Mouse (Mus musculus): ENCODE measurements around the gene Dtnb. TPM values are rescaled to one million over a fixed set of nuclear protein-coding genes. Genes with fewer than 3 reads are reported as not detected.

Gene Dtnb
- polyA plus RNA-seq, 1 experiment from 2014 or later: 47.2 TPM

DNA sequence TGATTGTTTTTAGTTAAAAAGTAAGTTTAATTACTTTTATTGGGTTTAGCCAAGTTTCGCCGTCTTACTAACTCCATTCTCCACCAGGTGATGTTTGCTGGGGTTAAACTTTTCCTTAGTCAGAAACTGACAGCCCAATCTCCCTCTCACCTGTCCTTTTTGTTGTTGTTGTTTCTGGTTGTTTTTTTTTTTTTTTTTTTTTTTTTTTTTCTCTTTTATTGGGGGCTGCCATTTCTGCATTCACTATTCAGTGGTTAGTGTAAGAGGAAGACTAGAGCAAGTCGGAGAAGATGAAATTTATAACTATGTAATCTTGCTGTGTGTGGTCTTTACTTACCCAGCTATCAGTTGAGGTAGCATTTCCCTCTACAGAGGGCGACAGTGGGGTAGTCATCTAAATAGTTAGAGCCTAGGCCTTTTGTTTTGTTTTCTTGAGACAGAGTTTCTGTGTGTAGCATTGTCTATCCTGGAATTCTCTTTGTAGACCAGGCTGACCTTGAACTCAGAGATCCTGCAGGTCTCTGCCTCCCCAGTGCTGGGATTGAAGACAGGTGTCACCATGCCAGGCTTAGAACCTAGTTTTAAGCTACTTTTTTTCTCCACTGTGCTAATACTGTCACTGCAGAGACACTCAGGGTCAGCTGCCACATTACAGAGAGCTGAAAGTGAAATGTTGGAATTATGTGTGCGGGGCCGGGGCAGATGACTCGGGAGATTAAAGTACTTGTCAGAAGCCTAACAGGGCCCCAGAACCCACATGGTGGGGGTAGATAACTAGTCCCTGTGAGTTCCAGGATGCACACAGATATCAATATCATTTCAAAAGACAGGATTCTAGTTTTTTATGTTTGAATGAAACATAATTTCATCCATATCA lies 46.2 kb downstream of the Dtnb start:
- no peaks in the 10 kb centered on the region for H3K4me1 ChIP-seq
- H3K36me3 ChIP-seq: 0 out of 2 replicates have a peak, but pooled peaks cover 6% of the 10 kb centered on the region
- WGBS: 92% methylated on average over 7 of the region's 7 CpGs
- no peaks in the 10 kb centered on the region for H3K27me3 ChIP-seq
- H3K4me2 ChIP-seq: no peak overlapping the region
- no peak overlapping the region for H3K4me3 ChIP-seq (replicated peaks)
- ATAC-seq (replicated peaks; ENCODE audit: low FRiP score): peak; percentile 69; the same call in 1 of the 2 replicates
- no peaks in the 10 kb centered on the region for H3K9me3 ChIP-seq (replicated peaks)
- no peak overlapping the region for H3K9ac ChIP-seq
- no peak overlapping the region for H3K27ac ChIP-seq

- Histone ChIP-seq H3K27me3 (no peaks in the 10 kb centered on the region), H3K27ac (no peak overlapping the region), H3K4me3 (replicated peaks) (no peak overlapping the region), H3K4me2 (no peak overlapping the region), H3K9ac (no peak overlapping the region), H3K4me1 (no peaks in the 10 kb centered on the region), H3K36me3 (0 out of 2 replicates have a peak, but pooled peaks cover 6% of the 10 kb centered on the region), H3K9me3 (replicated peaks) (no peaks in the 10 kb centered on the region)
- WGBS: 97% methylated on average over 3 of the region's 3 CpGs
- ATAC-seq (replicated peaks; ENCODE audit: low FRiP score): no peak
Observed at GRCm38 (mm10) chr12:3619021-3619367, 46.8 kb downstream of the Dtnb start.

DNA sequence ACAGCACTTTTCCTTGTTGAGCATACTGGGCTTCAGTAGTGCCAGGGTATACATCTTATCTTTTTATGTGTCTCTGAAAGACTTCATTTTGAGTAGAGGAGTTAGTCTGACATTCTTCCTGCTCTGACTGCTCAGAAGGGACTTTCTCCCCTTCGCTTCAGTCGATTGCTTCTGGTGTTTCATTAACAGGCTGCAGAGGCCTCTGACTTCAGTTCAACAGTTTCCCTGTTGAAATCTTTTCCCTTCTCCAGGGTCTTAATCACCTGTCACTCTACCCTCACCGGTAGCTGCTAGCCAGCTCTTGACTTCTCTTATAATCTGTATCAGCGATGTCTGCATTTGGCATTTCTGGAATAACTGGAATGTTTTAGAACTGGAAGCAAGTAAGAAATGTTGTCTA lies 54.7 kb downstream of the Dtnb start:
- Histone ChIP-seq H3K27ac (peak overlapping the region; percentile 62; the same call in 1 of the 2 replicates), H3K27me3 (no peaks in the 10 kb centered on the region), H3K4me2 (no peak overlapping the region), H3K4me3 (replicated peaks) (no peak overlapping the region), H3K9me3 (replicated peaks) (no peaks in the 10 kb centered on the region), H3K9ac (no peak overlapping the region), H3K4me1 (no peaks in the 10 kb centered on the region), H3K36me3 (no peaks in the 10 kb centered on the region)
- WGBS: 72% methylated on average over 4 of the region's 4 CpGs
- peak; percentile 60 for ATAC-seq (replicated peaks; ENCODE audit: low FRiP score)

DNA sequence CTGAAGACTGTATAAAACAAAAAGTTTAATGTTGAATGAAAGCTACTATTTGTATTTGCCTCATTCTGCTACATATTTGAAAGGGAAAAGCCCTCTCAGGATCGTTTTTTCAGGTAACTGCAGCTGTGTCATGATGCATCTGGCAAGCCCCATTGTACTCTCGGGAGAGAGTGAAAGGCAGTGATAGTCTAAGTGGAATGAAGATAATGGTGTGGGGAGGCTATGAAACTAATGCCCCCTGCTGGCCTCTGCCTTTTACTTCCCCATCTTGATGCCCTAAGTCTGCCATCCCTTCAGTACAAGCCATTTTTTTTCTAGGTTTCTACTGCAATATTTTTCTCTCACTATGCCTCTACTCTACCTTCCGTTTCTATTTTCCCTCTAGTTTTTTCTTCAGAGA lies 69.8 kb downstream of the Dtnb start:
- no peak for ATAC-seq (replicated peaks; ENCODE audit: low FRiP score)

DNA sequence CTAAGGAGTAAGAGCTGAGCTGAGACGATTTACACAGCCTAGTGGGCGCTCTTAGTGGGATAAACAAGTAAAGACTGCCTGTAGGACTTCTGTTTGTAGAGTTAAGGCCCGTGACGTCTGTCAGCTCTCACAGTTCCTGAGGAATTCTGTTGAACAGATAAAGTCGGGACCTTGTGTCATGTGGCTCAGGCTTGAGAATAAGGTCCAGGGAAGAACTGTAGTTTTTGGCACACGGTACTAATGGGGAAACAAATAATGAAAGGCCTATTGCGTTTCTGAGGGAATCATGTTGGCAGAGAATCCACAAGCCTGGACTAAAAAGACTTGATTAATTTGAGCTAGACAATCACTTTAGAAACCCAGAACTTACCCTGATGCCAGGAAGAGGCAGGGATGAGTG lies 84.6 kb downstream of the Dtnb start:
- WGBS: 73% methylated on average over 7 of the region's 7 CpGs
- H3K9me3 ChIP-seq (replicated peaks): no peaks in the 10 kb centered on the region
- no peak overlapping the region for H3K27ac ChIP-seq
- no peaks in the 10 kb centered on the region for H3K27me3 ChIP-seq
- H3K9ac ChIP-seq: no peak overlapping the region
- no peaks in the 10 kb centered on the region for H3K4me1 ChIP-seq
- H3K4me3 ChIP-seq (replicated peaks): no peak overlapping the region
- ATAC-seq (replicated peaks; ENCODE audit: low FRiP score): no peak
- H3K4me2 ChIP-seq: no peak overlapping the region
- H3K36me3 ChIP-seq: no peaks in the 10 kb centered on the region; the same call in 1 of the 2 replicates

More for the DNA sequence above, 69.8 kb downstream of the Dtnb start:
- Histone ChIP-seq H3K27me3 (no peaks in the 10 kb centered on the region), H3K4me3 (replicated peaks) (no peak overlapping the region), H3K36me3 (peaks cover 6% of the 10 kb centered on the region; the same call in 1 of the 2 replicates), H3K4me2 (no peak overlapping the region), H3K9ac (no peak overlapping the region), H3K27ac (no peak overlapping the region), H3K4me1 (no peaks in the 10 kb centered on the region), H3K9me3 (replicated peaks) (no peaks in the 10 kb centered on the region)
- WGBS: 60% methylated on average over 3 of the region's 3 CpGs

- Histone ChIP-seq H3K36me3 (no peaks in the 10 kb centered on the region; the same call in 1 of the 2 replicates), H3K9me3 (replicated peaks) (no peaks in the 10 kb centered on the region), H3K27ac (no peak overlapping the region), H3K4me1 (no peaks in the 10 kb centered on the region), H3K9ac (no peak overlapping the region), H3K4me2 (no peak overlapping the region), H3K4me3 (replicated peaks) (no peak overlapping the region), H3K27me3 (no peaks in the 10 kb centered on the region)
- no peak for ATAC-seq (replicated peaks; ENCODE audit: low FRiP score)
- 94% methylated on average over 4 of the region's 4 CpGs for WGBS
Observed at GRCm38 (mm10) chr12:3657234-3657633, 85.1 kb downstream of the Dtnb start.

DNA sequence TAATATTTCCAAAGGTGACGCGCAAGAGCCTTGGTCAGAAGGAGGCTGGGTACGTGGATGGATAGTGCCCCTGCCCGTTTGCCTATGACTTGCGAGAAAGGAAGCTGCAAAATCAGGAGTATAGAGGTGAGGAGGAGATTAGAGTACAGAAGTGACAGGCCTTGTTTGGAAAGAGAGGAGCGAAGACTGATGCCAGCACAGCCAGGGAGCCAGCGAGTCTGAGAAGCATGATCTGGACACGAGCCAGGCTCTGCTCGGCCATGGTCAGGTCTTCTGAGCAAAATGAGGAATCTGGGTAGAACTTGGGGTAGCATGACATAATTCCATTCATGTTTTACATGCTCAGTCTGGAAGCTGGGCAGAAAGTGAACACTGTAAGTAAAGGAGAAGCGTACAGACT lies 85.6 kb downstream of the Dtnb start:
- no peaks in the 10 kb centered on the region for H3K9me3 ChIP-seq (replicated peaks)
- H3K4me3 ChIP-seq (replicated peaks): no peak overlapping the region
- H3K27ac ChIP-seq: no peak overlapping the region
- no peaks in the 10 kb centered on the region for H3K4me1 ChIP-seq
- H3K36me3 ChIP-seq: peaks cover 2% of the 10 kb centered on the region; the same call in 1 of the 2 replicates
- ATAC-seq (replicated peaks; ENCODE audit: low FRiP score): no peak
- H3K9ac ChIP-seq: no peak overlapping the region
- WGBS: 87% methylated on average over 10 of the region's 10 CpGs
- H3K27me3 ChIP-seq: no peaks in the 10 kb centered on the region
- H3K4me2 ChIP-seq: no peak overlapping the region

GRCm38 (mm10) chr12:3659554-3660311 lies 87.6 kb downstream of the Dtnb start:
- Histone ChIP-seq H3K9me3 (replicated peaks) (no peaks in the 10 kb centered on the region), H3K27me3 (no peaks in the 10 kb centered on the region), H3K4me2 (no peak overlapping the region), H3K9ac (no peak overlapping the region), H3K4me3 (replicated peaks) (no peak overlapping the region), H3K27ac (no peak overlapping the region), H3K36me3 (peaks cover 8% of the 10 kb centered on the region; the same call in 1 of the 2 replicates), H3K4me1 (no peaks in the 10 kb centered on the region)
- no peak for ATAC-seq (replicated peaks; ENCODE audit: low FRiP score)
- WGBS: 84% methylated on average over 4 of the region's 4 CpGs

GRCm38 (mm10) chr12:3660985-3661635 lies 88.9 kb downstream of the Dtnb start:
- Histone ChIP-seq H3K9me3 (replicated peaks) (no peaks in the 10 kb centered on the region), H3K4me2 (no peak overlapping the region), H3K27me3 (no peaks in the 10 kb centered on the region), H3K4me1 (no peaks in the 10 kb centered on the region), H3K9ac (no peak overlapping the region), H3K4me3 (replicated peaks) (no peak overlapping the region), H3K36me3 (peaks cover 11% of the 10 kb centered on the region; the same call in 1 of the 2 replicates), H3K27ac (no peak overlapping the region)
- WGBS: 62% methylated on average over 1 of the region's 1 CpGs
- no peak for ATAC-seq (replicated peaks; ENCODE audit: low FRiP score)

GRCm38 (mm10) chr12:3662660-3663059 lies 90.5 kb downstream of the Dtnb start:
- Histone ChIP-seq H3K27ac (no peak overlapping the region), H3K27me3 (no peaks in the 10 kb centered on the region), H3K9me3 (replicated peaks) (no peaks in the 10 kb centered on the region), H3K4me1 (no peaks in the 10 kb centered on the region), H3K9ac (no peak overlapping the region), H3K4me2 (no peak overlapping the region), H3K36me3 (peaks cover 11% of the 10 kb centered on the region; the same call in 1 of the 2 replicates), H3K4me3 (replicated peaks) (no peak overlapping the region)
- ATAC-seq (replicated peaks; ENCODE audit: low FRiP score): no peak

GRCm38 (mm10) chr12:3663386-3663785 lies 91.2 kb downstream of the Dtnb start:
- 90% methylated on average over 7 of the region's 7 CpGs for WGBS
- H3K9me3 ChIP-seq (replicated peaks): no peaks in the 10 kb centered on the region
- H3K36me3 ChIP-seq: peaks cover 11% of the 10 kb centered on the region; the same call in 1 of the 2 replicates
- H3K9ac ChIP-seq: no peak overlapping the region
- ATAC-seq (replicated peaks; ENCODE audit: low FRiP score): no peak
- no peaks in the 10 kb centered on the region for H3K4me1 ChIP-seq
- no peak overlapping the region for H3K4me2 ChIP-seq
- no peaks in the 10 kb centered on the region for H3K27me3 ChIP-seq
- no peak overlapping the region for H3K27ac ChIP-seq
- no peak overlapping the region for H3K4me3 ChIP-seq (replicated peaks)

GRCm38 (mm10) chr12:3669971-3670381 lies 97.8 kb downstream of the Dtnb start:
- Histone ChIP-seq H3K27ac (no peak overlapping the region), H3K36me3 (peaks cover 6% of the 10 kb centered on the region; the same call in 1 of the 2 replicates), H3K27me3 (no peaks in the 10 kb centered on the region), H3K9me3 (replicated peaks) (no peaks in the 10 kb centered on the region), H3K4me3 (replicated peaks) (no peak overlapping the region), H3K4me1 (no peaks in the 10 kb centered on the region), H3K4me2 (no peak overlapping the region), H3K9ac (no peak overlapping the region)
- 41% methylated on average over 5 of the region's 5 CpGs for WGBS
- ATAC-seq (replicated peaks; ENCODE audit: low FRiP score): no peak

All from kidney, embryonic 15.5 days (tissue).